Mouse (Mus musculus): ENCODE measurements around the gene Ctnnd2. TPM values are rescaled to one million over a fixed set of nuclear protein-coding genes. Genes with fewer than 3 reads are reported as not detected.

Gene Ctnnd2
- polyA plus RNA-seq, 1 experiment from 2014 or later = 0.16 TPM

DNA sequence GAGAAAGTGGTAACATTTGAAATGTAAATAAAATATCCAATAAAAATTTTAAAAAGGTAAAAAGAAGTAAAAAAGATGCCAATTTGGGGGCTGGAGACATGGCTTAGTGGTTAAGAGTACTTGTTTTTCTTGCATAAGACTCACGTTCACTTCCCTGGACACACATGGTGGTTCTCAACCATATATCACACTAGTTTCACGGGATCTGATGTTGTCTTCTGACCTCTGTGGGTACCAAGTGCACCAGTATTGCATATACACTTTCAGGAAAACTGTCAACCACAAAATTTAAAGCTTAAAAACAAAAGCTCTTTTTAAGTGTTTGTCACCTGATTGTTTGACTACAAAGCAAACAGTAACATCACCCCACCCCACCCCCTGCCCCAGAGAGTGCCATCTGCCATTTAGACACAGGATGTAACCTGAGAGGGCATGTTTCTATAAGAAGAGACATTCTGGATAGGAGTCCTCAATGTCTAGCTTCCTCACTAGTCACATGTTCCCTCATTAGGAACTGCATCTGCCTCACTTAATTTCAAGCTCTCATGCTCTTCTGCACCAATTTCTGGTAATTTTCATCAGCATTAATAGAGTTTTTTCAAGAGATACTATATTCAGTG, 290.5 kb downstream of the Ctnnd2 start:
- H3K27me3 ChIP-seq = no peaks in the 10 kb centered on the region
- no peaks in the 10 kb centered on the region for H3K4me1 ChIP-seq (replicated peaks)
- no peak overlapping the region for H3K27ac ChIP-seq
- H3K4me3 ChIP-seq (replicated peaks) = no peak overlapping the region
- whole genome bisulfite sequencing (ENCODE audit: insufficient replicate concordance) = 35% methylated on average over 2 of the region's 2 CpGs
- no peak overlapping the region for H3K9ac ChIP-seq
- ATAC-seq (ENCODE audit: low read depth) (no peak), DNase-seq (no peak)
- H3K36me3 ChIP-seq = no peaks in the 10 kb centered on the region
- no peak overlapping the region for H3K4me2 ChIP-seq
- H3K9me3 ChIP-seq (replicated peaks) = no peaks in the 10 kb centered on the region

DNA sequence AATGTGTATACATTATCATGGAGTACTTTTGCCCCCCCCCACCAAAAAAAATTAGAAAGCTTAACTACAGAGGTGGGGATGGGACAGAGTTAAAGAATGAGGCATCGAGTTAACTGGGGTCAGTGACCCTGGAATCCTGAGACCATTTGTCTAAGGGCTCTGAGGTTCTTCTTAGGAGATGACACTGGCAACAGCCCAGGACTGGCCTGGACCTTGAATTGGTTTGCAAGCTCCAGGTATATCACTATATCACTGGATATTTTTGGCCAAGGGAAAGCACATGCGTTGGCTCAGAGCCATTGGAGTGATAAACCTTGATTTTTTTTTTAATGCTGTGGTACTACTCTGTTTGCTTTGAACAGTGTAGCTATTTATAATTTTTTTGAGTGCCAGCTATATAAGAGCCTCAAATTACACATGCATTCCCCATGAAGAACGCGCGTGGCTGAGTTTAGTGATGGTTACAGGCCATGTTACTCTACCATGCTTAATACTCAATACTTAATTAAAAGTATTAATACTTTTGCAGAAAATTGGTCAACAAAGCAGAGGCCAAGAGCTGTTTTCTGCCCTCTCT, 291.2 kb downstream of the Ctnnd2 start:
- H3K36me3 ChIP-seq = no peaks in the 10 kb centered on the region
- H3K9me3 ChIP-seq (replicated peaks) = no peaks in the 10 kb centered on the region
- no peak overlapping the region for H3K27ac ChIP-seq
- ATAC-seq (ENCODE audit: low read depth) = no peak
- 73% methylated on average over 5 of the region's 5 CpGs for WGBS (ENCODE audit: insufficient replicate concordance)
- no peak overlapping the region for H3K9ac ChIP-seq
- H3K4me2 ChIP-seq = no peak overlapping the region
- DNase-seq = no peak
- H3K27me3 ChIP-seq = no peaks in the 10 kb centered on the region
- H3K4me3 ChIP-seq (replicated peaks) = no peak overlapping the region
- H3K4me1 ChIP-seq (replicated peaks) = no peaks in the 10 kb centered on the region

GRCm38 (mm10) chr15:30466950-30467543, 294.7 kb downstream of the Ctnnd2 start:
- Histone ChIP-seq H3K36me3 (no peaks in the 10 kb centered on the region), H3K27me3 (no peaks in the 10 kb centered on the region), H3K9ac (no peak overlapping the region), H3K9me3 (replicated peaks) (no peaks in the 10 kb centered on the region), H3K4me3 (replicated peaks) (no peak overlapping the region), H3K4me1 (replicated peaks) (no peaks in the 10 kb centered on the region), H3K4me2 (no peak overlapping the region), H3K27ac (no peak overlapping the region)
- DNase-seq (no peak), ATAC-seq (ENCODE audit: low read depth) (no peak)
- 74% methylated on average over 13 of the region's 13 CpGs for WGBS (ENCODE audit: insufficient replicate concordance)

DNA sequence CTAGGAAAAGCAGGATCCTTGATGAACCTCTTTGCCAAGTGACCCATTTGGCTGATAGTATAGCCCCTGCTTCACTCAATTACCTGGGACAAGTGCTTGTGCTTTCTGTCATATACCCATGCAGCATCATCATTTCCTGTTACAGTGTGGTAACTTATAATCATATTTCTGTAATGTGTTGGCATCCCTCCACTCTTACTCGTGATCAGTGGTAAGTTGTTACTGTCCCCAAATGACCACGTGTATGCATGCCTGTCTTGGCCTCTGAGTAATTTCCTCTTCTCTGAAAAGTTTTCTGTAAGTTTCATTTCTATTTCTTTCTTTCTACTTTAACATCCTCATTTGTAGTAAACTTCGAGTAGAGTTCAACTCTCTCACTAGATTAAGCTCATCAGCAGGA, 296.4 kb downstream of the Ctnnd2 start:
- Histone ChIP-seq H3K27ac (no peak overlapping the region), H3K4me1 (replicated peaks) (no peaks in the 10 kb centered on the region), H3K36me3 (no peaks in the 10 kb centered on the region), H3K9ac (no peak overlapping the region), H3K27me3 (no peaks in the 10 kb centered on the region), H3K4me2 (no peak overlapping the region), H3K4me3 (replicated peaks) (no peak overlapping the region), H3K9me3 (replicated peaks) (no peaks in the 10 kb centered on the region)
- no peak for ATAC-seq (ENCODE audit: low read depth)
- no peak for DNase-seq
- 37% methylated on average over 3 of the region's 3 CpGs for WGBS (ENCODE audit: insufficient replicate concordance)

GRCm38 (mm10) chr15:30471280-30471966, 299.0 kb downstream of the Ctnnd2 start:
- Histone ChIP-seq H3K27me3 (no peaks in the 10 kb centered on the region), H3K9ac (no peak overlapping the region), H3K4me1 (replicated peaks) (no peaks in the 10 kb centered on the region), H3K9me3 (replicated peaks) (no peaks in the 10 kb centered on the region), H3K4me3 (replicated peaks) (no peak overlapping the region), H3K4me2 (no peak overlapping the region), H3K27ac (no peak overlapping the region), H3K36me3 (no peaks in the 10 kb centered on the region)
- ATAC-seq (ENCODE audit: low read depth) (no peak), DNase-seq (no peak)
- 72% methylated on average over 6 of the region's 6 CpGs for WGBS (ENCODE audit: insufficient replicate concordance)

- DNase-seq = no peak
- Histone ChIP-seq H3K27me3 (no peaks in the 10 kb centered on the region), H3K4me3 (replicated peaks) (no peak overlapping the region), H3K36me3 (no peaks in the 10 kb centered on the region), H3K4me2 (no peak overlapping the region), H3K27ac (no peak overlapping the region), H3K4me1 (replicated peaks) (no peaks in the 10 kb centered on the region), H3K9me3 (replicated peaks) (no peaks in the 10 kb centered on the region), H3K9ac (no peak overlapping the region)
- 77% methylated on average over 15 of the region's 15 CpGs for WGBS (ENCODE audit: insufficient replicate concordance)
- no peak for ATAC-seq (ENCODE audit: low read depth)
Measured at GRCm38 (mm10) chr15:30480676-30481075, 308.3 kb downstream of the Ctnnd2 start.

DNA sequence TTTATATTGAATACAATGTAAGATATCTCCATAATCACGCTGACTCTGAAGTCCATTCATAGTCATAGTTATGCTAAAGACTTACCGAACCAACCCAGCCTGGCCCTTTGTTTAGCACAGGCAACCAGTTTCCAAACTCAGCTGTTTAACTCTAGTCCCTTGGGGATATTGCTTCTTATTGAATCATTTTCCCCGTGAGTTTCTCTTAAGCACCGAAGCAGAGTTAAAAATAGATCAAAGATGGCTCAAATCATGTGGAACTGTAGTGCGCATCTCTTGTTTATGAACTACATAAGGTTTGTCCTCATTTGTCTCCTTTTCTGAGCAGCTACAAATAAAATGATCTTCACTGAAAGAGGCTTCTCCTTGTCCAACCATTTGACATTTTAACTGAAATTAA, 334.1 kb downstream of the Ctnnd2 start:
- Histone ChIP-seq H3K4me1 (replicated peaks) (no peaks in the 10 kb centered on the region), H3K4me3 (replicated peaks) (no peak overlapping the region), H3K36me3 (no peaks in the 10 kb centered on the region), H3K27me3 (no peaks in the 10 kb centered on the region), H3K27ac (no peak overlapping the region), H3K9me3 (replicated peaks) (no peaks in the 10 kb centered on the region), H3K4me2 (no peak overlapping the region), H3K9ac (no peak overlapping the region)
- 66% methylated on average over 5 of the region's 5 CpGs for WGBS (ENCODE audit: insufficient replicate concordance)
- DNase-seq = no peak
- no peak for ATAC-seq (ENCODE audit: low read depth)

DNA sequence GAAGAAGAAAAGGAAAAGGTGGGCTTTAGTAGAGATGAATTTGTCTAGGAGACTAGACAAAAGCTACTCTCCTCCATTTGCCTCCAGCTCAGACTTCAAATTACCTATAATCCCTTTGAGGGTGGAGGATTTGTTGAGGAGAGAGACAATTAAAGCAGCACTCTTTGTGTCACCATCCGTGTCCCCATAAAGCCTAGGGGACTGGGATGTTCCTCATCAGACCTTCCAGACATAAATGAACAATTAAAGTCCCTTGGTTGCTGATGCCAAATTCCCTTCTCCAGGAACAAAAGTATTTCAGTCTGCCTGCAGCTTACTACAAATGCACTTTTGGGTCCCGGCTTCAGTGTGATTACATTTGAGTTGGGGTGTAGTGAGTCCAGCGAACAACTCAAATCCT, 340.1 kb downstream of the Ctnnd2 start:
- no peak overlapping the region for H3K4me2 ChIP-seq
- no peak overlapping the region for H3K9ac ChIP-seq
- WGBS (ENCODE audit: insufficient replicate concordance) = 53% methylated on average over 3 of the region's 3 CpGs
- no peaks in the 10 kb centered on the region for H3K27me3 ChIP-seq
- H3K27ac ChIP-seq = no peak overlapping the region
- H3K4me3 ChIP-seq (replicated peaks) = no peak overlapping the region
- H3K4me1 ChIP-seq (replicated peaks) = no peaks in the 10 kb centered on the region
- no peaks in the 10 kb centered on the region for H3K9me3 ChIP-seq (replicated peaks)
- DNase-seq (no peak), ATAC-seq (ENCODE audit: low read depth) (no peak)
- H3K36me3 ChIP-seq = no peaks in the 10 kb centered on the region

DNA sequence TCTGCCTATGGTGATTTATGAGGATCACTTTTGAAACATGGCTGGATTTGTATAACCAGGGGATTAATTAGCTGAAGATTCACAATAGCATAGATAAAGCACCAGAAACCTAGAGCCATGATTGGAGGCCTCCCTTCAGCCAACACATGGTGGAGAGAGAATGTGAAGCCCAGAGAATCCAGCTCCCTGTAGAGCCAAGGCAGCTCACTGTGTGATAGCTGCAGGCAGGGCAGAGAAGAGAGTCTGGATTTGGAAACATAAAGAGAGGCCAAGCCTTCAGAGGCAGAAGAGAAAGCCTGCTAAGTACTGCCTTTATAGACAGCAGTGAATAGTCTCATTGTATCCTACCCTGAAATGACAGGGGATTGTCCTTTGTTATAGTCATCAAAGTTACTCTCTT, 340.7 kb downstream of the Ctnnd2 start:
- DNase-seq (no peak), ATAC-seq (ENCODE audit: low read depth) (no peak)
- H3K9me3 ChIP-seq (replicated peaks) = no peaks in the 10 kb centered on the region
- no peak overlapping the region for H3K4me2 ChIP-seq
- H3K4me3 ChIP-seq (replicated peaks) = no peak overlapping the region
- H3K27me3 ChIP-seq = no peaks in the 10 kb centered on the region
- no peaks in the 10 kb centered on the region for H3K36me3 ChIP-seq
- H3K27ac ChIP-seq = no peak overlapping the region
- H3K9ac ChIP-seq = no peak overlapping the region
- H3K4me1 ChIP-seq (replicated peaks) = no peaks in the 10 kb centered on the region

- H3K4me1 ChIP-seq (replicated peaks) = no peaks in the 10 kb centered on the region
- H3K27ac ChIP-seq = no peak overlapping the region
- no peak overlapping the region for H3K4me3 ChIP-seq (replicated peaks)
- H3K27me3 ChIP-seq = no peaks in the 10 kb centered on the region
- ATAC-seq (ENCODE audit: low read depth) = no peak
- 65% methylated on average over 4 of the region's 4 CpGs for WGBS (ENCODE audit: insufficient replicate concordance)
- H3K9ac ChIP-seq = no peak overlapping the region
- H3K4me2 ChIP-seq = no peak overlapping the region
- H3K36me3 ChIP-seq = no peaks in the 10 kb centered on the region
- no peaks in the 10 kb centered on the region for H3K9me3 ChIP-seq (replicated peaks)
- no peak for DNase-seq
Measured at GRCm38 (mm10) chr15:30515425-30515824, 343.0 kb downstream of the Ctnnd2 start.

DNA sequence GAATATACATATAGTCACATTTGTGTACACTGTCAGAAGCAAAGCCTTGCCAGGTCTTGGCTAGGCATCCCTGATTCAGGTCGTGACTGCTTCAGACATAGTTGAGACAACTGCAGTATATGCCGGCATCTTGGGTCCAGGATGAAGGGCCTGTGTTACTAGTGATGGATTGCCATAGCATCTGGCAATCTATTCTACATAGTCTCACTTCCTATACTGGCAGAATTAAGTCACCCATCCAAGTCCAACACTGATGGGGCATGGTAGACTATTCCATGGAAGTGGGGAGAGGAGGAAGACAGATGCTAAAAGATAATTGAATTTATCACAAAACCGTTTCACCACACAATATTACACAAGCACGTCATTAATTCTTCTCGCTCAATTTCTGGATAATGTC, 369.1 kb downstream of the Ctnnd2 start:
- Histone ChIP-seq H3K27me3 (no peaks in the 10 kb centered on the region), H3K4me2 (no peak overlapping the region), H3K9me3 (replicated peaks) (no peaks in the 10 kb centered on the region), H3K9ac (no peak overlapping the region), H3K4me1 (replicated peaks) (no peaks in the 10 kb centered on the region), H3K4me3 (replicated peaks) (no peak overlapping the region), H3K27ac (no peak overlapping the region), H3K36me3 (no peaks in the 10 kb centered on the region)
- WGBS (ENCODE audit: insufficient replicate concordance) = 73% methylated on average over 5 of the region's 5 CpGs
- DNase-seq (no peak), ATAC-seq (ENCODE audit: low read depth) (no peak)

DNA sequence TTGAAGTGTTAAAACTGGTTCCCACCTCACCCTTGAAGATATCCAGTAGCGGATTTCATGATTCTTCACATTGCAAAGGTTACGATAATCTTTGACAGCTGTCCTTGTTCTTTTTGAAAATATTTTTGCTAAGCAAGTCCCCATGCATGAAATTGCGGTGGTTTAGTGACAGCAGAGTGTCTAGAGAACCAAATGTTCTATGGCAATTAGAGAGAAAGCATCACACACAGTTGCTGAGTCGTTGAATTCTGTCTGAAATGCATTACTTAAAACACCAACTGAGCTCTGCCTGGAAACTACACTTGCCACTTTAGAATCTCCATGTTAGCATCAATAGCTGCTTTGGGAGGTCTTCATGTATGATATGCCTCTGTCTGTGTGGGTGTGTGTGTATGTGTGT, 375.9 kb downstream of the Ctnnd2 start:
- Histone ChIP-seq H3K4me3 (replicated peaks) (no peak overlapping the region), H3K9ac (no peak overlapping the region), H3K27ac (no peak overlapping the region), H3K4me1 (replicated peaks) (no peaks in the 10 kb centered on the region), H3K4me2 (no peak overlapping the region), H3K36me3 (no peaks in the 10 kb centered on the region), H3K9me3 (replicated peaks) (no peaks in the 10 kb centered on the region), H3K27me3 (no peaks in the 10 kb centered on the region)
- WGBS (ENCODE audit: insufficient replicate concordance) = 66% methylated on average over 4 of the region's 4 CpGs
- DNase-seq (no peak), ATAC-seq (ENCODE audit: low read depth) (no peak)

All from liver, embryonic 13.5 days (tissue).